Mouse (Mus musculus): ENCODE results near the gene Gdf11.

Gene Gdf11

DNA sequence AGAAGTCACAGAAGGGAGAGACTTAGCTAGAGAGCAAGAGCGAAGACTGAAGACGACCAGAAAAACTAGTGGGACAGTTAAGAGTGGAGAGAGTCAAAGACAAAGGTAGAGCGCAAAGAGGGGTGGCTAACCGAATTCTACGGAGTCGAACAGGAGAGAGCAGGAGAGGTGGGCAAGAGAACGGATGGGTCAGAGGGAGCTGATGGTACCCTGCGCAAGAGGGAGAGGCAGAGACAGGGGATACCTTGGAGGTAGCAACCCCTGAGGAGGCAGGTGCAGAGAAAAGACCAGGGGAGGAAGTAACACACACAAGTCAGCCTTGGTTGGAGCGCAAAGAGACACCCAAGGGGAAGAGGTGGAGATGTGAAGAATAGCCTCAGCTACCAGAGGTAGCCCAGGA lies 728 bp upstream of the Gdf11 start:
- DNase-seq (ENCODE audit: low spot score in 2 of 2), result no peak

DNA sequence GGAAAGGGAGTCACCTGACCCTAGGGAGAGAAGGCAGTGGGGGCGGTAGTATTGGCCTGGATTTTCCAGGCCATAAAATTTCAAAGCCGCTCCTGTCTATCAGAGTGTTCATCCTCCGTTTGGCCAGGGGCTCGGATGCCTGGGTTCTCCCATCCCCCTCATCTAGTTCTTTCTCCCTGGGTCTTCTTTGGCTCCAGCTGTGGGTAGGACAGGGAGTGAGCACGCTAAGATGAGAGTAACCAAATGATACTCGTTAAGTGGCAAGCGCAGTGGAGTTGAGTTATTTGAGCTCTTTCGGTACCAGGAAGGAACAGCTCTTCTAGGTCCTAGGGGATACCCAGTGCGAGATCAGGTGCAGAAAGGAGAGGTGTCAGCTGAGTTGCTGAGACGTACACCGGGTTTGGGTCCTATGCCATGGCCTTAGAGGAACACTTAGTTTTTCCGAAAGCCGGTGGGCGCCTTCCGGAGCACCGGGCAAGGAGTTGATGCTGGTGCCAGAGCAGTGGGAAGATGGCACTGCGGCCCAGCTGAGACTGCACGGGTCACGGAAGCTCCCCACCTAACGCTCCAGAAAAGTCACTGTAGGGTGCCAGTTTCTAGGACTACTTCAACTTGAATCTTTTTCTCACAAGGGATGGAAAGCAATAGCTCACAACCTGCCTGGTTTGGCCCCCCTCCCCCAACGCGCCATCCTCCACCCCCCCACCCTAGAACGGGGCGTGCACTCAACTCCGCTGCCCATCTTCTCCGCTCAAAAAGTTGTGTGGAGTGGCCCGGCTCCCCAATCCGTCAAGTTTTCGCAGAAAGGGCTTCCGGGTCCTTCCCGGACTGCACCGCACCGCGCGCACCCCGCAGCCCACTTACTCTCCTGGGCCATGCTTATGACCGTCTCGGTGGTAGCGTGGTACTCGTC lies 879 bp downstream of the Gdf11 start:
- DNase-seq (ENCODE audit: low spot score in 2 of 2), result no peak

DNA sequence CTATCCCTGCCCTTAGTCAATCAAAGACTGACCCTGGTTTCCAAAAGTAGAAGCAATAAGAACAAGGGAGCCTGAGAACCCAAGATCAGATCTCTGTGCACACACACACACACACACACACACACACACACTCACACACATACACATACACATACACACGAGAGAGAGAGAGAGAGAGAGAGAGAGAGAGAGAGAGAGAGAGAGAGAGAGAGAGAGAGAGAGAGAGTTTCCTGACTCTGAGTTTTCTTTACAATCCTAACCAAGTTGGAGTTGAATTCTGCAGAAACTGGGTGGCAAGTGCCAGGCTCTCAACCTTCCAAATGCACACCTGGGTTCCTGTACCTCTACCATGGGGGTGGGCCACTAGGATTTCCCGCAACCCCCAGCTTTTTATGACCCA lies 1.7 kb downstream of the Gdf11 start:
- no peak for DNase-seq (ENCODE audit: low spot score in 2 of 2)

DNA sequence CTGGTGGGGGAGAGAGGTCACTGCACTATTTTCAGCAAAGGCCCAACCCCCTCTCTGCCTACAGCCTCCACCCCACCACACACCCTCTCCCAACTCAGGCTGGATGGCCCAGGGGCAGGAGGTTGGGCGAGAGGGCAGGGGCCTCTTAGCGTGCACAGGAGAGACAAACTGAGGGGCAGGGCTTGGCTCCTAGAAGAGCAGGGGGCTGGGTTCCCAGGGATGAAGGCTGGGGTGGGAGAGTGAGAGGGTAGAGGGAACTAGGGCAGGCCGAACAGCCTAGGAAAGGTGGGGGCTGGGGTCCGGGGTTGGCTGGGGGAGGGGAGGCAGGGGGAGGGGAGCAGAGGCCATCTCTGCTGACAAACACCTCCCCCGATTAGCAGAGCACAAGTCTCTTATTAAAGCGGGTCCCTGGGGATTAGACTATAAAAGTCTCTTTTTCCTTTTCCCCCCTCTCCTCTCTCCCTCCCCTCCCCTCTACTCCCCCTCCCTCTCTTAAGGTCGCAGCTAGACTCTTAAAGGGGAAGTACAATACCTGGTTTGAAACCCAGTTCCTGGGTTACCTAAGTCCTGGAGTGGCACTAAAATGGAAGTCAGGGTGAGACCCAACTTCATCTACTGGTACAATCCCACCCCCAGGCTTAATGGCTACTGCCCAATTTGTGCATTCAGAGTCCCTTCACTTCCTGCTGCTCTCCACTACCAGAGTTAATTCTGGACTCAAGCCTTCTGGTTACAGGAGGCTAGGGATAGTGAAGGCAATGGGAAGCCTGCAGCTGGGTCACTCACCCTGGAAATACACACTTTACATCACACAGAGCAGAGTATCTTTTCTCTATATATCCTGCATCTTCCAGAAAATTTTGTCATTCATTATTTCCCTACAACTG lies 2.3 kb downstream of the Gdf11 start:
- DNase-seq (ENCODE audit: low spot score in 2 of 2), result no peak

DNA sequence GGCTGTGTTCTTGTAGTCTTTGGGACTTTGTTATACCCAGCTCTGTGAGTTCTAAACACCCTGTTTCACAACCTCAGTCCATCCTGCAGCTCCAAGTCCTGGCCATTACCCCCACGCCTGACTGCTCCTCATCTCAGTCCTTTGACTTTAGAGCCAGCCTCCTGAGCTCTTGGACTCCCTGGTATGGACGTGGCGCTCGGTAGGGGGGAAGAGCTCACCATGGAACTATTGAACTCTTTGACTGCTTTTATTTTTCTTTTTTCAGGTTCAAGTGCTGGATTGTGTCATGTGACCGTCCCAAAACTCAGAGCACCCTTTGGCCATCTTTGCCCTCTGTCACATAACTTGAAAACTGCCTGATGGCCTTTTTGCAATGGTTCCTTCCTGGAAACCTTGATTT lies 9.5 kb downstream of the Gdf11 start:
- no peak for DNase-seq (ENCODE audit: low spot score in 2 of 2)

DNA sequence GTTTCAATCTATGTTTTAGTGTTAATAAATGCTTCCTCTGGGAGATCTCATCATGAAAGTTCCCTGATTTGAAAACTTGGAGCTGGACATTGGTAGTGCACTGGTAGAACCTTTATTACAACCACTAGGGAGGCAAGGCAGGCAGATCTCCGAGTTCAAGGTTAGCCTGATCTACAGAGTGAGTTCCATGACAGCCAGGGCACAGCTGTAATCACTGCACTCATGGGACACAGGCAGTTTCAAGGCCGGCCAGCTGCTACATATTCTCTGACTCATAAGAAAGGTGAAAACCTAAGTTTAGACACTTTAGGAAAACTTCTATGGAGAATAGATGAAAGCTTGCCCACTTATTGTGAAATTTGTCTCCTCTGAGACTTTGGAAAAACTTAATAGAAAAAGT lies 12.7 kb downstream of the Gdf11 start:
- no peak for DNase-seq (ENCODE audit: low spot score in 2 of 2)

DNA sequence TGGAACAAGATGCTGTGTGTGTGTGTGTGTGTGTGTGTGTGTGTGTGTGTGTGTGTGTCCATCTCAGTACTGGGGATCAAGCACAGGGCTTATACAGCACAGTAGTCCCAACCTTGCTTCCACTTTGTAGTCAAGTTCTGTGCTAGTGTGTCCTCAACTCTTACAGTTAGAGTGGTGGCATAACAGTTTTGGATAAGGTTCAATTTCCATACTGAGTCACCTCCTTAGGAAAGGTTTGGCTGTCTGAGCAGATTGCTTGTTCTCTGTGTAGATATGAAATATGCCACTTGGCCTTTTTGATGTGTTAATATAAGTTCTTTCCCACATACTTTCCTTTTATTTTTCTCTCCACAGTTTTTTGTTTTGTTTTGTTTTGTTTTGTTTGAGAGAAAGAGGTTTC lies 13.2 kb downstream of the Gdf11 start:
- no peak for DNase-seq (ENCODE audit: low spot score in 2 of 2)

DNA sequence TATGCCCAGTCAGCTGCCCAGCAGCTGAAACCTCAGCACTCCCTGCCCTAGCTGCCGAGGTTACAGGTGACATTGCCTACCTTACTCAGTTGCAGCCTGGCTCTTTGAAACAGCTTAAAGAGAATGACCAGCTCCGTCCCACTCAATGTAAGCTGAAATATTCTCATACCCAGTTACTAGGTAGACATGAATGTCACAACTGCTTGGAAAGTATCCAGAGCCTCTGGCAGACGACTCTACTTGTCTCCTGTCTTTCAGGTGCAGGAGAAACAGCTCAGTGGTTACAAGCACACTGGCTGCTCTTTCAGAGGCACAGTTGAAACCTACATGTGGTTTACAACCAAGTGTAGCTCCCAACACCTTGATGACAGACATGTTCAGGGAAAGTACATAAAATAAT lies 21.2 kb downstream of the Gdf11 start:
- no peak for DNase-seq (ENCODE audit: low spot score in 2 of 2)

DNA sequence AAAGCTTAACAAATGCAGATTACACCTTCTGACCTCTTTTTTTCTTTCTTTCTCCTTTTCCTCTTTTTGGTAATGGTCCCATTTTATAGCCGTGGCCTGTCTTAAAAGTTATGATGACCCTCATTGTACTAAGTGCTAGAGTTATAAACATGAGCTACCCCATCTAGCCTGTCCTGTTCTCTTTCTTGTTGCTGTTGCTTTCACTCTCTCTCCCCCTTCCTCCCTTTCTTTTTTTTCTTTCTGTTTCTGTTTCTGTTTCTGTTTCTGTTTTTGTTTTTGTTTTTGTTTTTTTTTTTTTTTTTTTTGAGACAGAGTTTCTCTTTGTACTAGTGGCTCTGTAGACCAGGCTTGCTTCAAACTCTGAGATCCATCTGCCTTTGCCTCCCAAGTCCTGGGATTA lies 25.0 kb downstream of the Gdf11 start:
- DNase-seq (ENCODE audit: low spot score in 2 of 2), result no peak

DNA sequence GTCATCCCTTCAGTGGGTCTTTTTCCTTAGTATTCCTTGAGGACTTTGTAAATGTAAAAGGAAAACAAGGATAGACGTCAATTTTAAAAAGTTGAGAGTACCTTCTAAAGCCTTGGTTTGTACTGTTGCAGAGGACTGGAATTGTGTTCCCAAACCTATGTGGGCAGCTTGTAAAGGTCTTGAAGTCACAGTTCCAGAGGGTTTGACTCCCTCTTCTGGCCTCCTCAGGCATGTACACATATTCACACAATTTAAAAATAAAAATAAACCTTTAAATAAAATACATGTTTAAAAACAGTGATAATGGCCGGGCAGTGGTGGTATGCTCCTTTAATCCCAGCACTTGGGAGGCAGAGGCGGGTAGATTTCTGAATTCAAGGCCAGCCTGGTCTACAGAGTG lies 25.5 kb downstream of the Gdf11 start:
- DNase-seq (ENCODE audit: low spot score in 2 of 2), result no peak

DNA sequence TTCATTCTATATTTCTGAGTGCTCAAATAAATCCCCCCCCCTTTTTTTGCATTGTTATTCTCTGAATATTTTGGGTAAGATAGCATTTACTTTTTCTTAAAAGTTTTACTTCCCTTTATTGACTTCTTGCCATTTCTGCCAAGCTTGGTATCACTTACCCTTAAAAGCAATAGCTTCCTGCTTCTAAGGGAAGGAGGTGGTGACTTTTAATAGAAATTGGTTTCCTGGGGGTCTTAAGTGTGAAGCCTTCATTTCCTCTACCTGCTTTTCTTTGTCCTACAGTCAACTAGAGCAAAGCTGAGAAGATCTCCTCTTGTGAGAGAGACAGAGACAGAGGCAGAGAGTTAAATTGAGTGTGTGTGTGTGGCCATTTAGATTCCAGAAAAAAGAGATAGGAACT lies 30.3 kb downstream of the Gdf11 start:
- no peak for DNase-seq (ENCODE audit: low spot score in 2 of 2)

DNA sequence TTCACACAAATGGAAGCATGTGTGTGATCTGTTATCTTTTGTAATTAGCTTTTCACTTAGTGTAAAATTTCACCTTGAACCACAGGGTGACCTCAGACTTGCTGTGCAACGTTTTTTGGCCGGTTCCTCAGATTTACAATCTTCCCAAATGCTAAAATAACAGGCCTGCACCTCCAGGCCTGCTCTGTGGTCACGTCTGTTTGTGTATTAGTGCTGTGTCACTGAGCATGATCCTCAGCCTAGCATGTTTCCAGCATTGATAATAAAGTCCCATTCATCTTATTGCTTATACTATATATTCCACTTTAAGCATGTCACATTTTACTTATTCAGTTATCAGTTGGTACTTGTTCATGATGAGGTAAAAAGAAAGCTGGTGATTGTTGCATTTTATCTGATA lies 41.2 kb downstream of the Gdf11 start:
- DNase-seq (ENCODE audit: low spot score in 2 of 2), result no peak

DNA sequence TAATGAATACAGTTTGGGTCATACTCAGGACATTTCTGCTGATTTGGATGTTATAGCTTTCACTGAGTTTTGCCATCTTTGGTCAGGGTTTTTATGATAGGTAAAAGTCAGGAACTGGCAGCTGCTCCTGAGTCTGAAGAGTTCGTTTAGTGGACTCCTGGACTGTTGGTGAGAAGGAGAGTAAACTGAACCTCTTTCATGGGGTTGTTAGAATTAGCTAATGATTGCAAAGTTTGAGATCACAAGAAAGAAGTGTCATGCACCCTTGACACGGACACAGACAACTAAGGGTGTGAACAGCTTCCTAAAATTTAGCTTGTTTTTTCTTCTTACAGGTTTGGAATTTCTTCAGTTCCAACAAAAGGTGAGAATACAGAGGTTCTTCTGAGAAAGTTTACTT lies 43.1 kb downstream of the Gdf11 start:
- DNase-seq (ENCODE audit: low spot score in 2 of 2), result no peak

DNA sequence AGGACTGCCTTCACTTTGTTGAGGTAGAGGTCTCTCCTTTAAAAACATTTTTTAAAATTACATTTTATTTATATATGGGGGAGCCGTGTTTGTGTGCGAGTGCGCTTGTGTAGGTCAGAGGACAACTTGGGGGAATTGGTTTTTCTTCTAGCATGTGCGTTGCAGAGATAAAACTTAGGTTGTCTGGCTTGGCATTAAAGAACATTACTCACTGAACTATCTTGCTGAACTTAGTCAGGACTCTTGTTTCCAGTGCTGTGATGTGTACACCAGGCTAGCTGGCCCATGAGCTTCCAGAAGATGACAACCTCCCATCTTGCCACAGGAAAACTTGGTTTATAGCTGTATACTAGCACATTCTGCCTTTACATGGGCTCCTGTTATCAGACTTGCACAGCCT lies 44.9 kb downstream of the Gdf11 start:
- DNase-seq (ENCODE audit: low spot score in 2 of 2), result no peak

DNA sequence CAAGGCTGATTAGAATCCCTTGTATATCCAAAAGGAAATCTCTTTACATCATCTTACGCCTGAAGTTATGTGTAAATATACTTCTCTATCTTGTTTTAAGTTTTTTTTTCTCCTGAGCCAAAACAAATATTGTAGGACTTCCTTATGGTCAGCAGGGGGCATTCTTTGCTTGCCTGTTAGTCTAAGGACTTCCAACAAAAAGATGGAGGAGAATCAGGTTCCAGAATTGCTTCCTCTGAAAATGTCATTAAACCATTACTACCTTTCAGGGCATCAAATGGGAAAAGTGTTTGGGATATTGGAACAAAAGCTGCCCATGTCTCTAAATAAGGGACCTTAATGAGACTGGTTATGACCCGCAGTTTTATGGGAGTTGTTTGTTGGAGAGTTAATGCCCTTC lies 46.0 kb downstream of the Gdf11 start:
- DNase-seq (ENCODE audit: low spot score in 2 of 2), result no peak

DNA sequence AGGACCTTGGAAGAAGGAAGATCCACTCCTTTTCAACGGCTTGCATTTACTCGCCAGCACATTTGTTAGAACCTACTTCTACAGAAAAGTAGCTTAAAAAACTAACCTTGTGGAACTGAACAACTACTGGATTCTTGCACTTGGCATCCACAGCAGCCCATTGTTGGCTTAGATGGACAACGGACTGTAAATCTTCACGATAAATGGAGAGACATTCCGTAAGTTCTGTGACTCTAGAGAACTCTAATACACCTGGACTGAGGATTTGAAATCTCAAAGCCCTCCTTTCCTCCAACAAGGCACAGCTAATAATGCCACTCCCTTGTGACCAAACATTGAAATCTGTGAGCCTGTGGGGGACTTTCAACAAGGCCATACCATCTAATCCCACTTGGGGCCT lies 48.3 kb downstream of the Gdf11 start:
- DNase-seq (ENCODE audit: low spot score in 2 of 2), result no peak

DNA sequence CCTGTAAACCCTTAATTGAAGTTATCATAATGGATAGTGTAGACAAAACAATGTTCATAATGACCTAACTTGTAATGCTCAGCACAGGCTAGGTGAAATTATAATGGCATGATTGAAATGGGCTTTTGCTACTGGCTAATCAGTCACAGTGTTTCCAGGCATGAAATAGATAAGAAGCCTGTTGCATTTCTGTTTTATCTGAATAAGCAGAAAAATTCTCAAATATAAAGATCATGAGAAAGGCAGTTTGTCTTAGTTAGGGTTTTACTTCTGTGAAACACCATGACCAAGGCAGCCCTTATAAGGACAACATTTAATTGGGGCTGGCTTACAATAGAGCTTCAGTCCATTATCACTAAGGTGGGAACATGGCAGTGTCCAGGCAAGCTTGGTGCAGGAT lies 50.9 kb downstream of the Gdf11 start:
- DNase-seq (ENCODE audit: low spot score in 2 of 2), result no peak

DNA sequence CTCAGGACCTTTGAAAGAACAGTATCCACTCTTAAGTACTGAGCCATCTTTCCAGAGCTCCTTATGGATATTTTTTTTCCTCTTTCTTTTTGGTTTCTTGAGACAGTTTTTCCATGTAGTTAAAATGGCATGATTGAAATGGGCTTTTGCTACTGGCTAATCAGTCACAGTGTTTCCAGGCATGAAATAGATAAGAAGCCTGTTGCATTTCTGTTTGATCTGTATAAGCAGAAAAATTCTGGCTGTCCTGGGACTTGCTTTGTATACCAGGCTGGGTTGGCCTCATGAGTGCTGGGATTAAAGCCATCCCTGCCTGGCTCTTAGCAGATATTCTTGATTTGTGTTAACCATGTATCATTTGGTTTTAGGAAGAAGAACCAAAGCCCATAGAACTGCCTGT lies 52.1 kb downstream of the Gdf11 start:
- DNase-seq (ENCODE audit: low spot score in 2 of 2), result no peak

DNA sequence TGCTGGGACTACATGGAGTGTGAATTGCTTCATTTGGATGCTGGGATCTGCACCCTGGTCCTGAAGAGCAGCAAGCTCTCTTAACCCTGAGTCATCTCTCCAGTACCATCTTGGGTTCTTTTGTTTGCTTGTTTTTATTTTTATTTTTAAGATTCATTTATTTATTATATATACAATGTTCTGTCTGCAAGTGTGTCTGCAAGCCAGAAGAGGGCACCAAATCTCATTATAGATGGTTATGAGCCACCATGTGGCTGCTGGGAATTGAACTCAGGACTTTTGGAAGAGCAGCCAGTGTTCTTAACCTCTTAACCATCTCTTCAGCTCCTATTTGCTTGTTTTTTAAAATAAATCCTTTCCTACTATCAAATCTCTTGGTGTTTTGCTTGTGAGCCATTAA lies 54.1 kb downstream of the Gdf11 start:
- no peak for DNase-seq (ENCODE audit: low spot score in 2 of 2)

Data from frontal cortex, postnatal 14 days (tissue).